Mouse (Mus musculus): Measurements from ENCODE around the gene Fbxl14.

DNA sequence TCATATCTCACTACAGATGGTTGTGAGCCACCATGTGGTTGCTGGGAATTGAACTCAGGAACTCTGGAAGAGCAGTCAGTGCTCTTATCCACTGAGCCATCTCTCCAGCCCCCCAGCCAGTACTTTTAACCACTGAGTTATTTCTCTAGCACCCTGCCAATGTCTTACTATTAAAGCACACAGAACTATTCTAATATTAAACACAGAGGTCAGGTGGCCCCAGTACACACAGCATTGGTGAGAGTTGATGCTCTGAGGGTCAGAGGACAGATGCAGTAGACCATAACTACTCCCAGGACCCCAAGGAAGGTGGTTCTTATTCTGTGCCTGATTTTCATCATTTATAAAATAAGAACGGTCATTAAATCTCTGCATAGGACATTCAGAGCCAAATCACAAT, 13.3 kb upstream of the Fbxl14 start:
- no peak for TF ChIP-seq EP300 (IDR thresholded peaks at IDR 0.05; ENCODE audit: low read depth in 1 of 2, low read length in 2 of 2)
- TF ChIP-seq POLR2A (IDR thresholded peaks at IDR 0.05; ENCODE audit: control insufficient read depth in 1 of 2, insufficient read depth in 1 of 2, low read depth in 1 of 2, low read length in 2 of 2, poor library complexity in 1 of 2): no peak
- TF ChIP-seq CTCF (IDR thresholded peaks at IDR 0.05 in 2 of 3, conservative IDR thresholded peaks at IDR 0.05 in 1 of 3; ENCODE audit: control insufficient read depth in 1 of 3, insufficient read depth in 1 of 3, low read depth in 2 of 3, low read length in 3 of 3, poor library complexity in 1 of 3, severe bottlenecking in 1 of 3): no peak
- no peak for TF ChIP-seq RCOR1 (IDR thresholded peaks at IDR 0.05; ENCODE audit: low read depth, low read length)
- no peak for TF ChIP-seq GABPA (IDR thresholded peaks at IDR 0.05; ENCODE audit: low read depth, low read length)

All from MEL (cell line).